15 mouse cellular contexts compared by ENCODE assay signal in genomic region chr7:132759405-132759891, GRCm38 (mm10). TPM values are rescaled to one million over a fixed set of nuclear protein-coding genes. Genes with fewer than 3 reads are reported as not detected.
DNase-seq lines count a peak whose midpoint lies in the region; ATAC-seq lines count a peak whose summit lies in the region.
"Had no signal": no experiment of that assay in that cellular context is flagged by ENCODE, and none has a peak within 500 bp of the region (broad histone marks: within the 10 kb centered on the region; RNA-seq: fewer than 3 reads in every experiment).

No protein-coding gene starts in this region.

- no peaks in the 10 kb centered on the region for H3K9me3 ChIP-seq in forebrain, embryonic 10.5 days
- H3K9me3 ChIP-seq in forebrain, embryonic 11.5 days (ENCODE audit: control insufficient read depth, low read length) = no peaks in the 10 kb centered on the region
- no peaks in the 10 kb centered on the region for H3K9me3 ChIP-seq in midbrain, embryonic 12.5 days
- no peaks in the 10 kb centered on the region for H3K9me3 ChIP-seq in midbrain, embryonic 15.5 days
- H3K9me3 ChIP-seq in hindbrain, embryonic 13.5 days = no peaks in the 10 kb centered on the region
- H3K9me3 ChIP-seq: heart, embryonic 15.5 days; liver, embryonic 13.5 days had no signal

- H3K27ac ChIP-seq in forebrain, embryonic 10.5 days = peak overlapping the region; percentile 65; the same call in 1 of the 2 replicates
- no peak overlapping the region for H3K27ac ChIP-seq in forebrain, embryonic 11.5 days (ENCODE audit: low read depth, low read length)
- H3K27ac ChIP-seq in midbrain, embryonic 12.5 days (replicated peaks) = peak overlapping the region; percentile 25; the same call in 1 of the 2 replicates
- H3K27ac ChIP-seq in midbrain, embryonic 15.5 days = no peak overlapping the region
- 0 out of 2 replicates have a peak overlapping the region, but pooled peaks have one; percentile 26 for H3K27ac ChIP-seq in hindbrain, embryonic 13.5 days
- H3K27ac ChIP-seq: heart, embryonic 15.5 days; liver, embryonic 13.5 days had no signal

- DNase-seq in forebrain, embryonic 10.5 days (ENCODE audit: extremely low spot score, low spot score) = no peak
- no peak for DNase-seq in forebrain, embryonic 11.5 days (ENCODE audit: low spot score)
- peak; percentile 88 to 92 for DNase-seq in cerebellum, postnatal 10 days
- no peak for DNase-seq in adrenal gland, postnatal 14 days
- DNase-seq in frontal cortex, postnatal 25 days (ENCODE audit: low spot score in 2 of 2) = no peak
- DNase-seq: gastrocnemius, postnatal 14 days; kidney, postnatal 36 days; liver, embryonic 13.5 days; lung, postnatal 14 days; right cerebral cortex, postnatal 25 days; thymus, postnatal 36 days had no signal

- H3K27me3 ChIP-seq in forebrain, embryonic 10.5 days (ENCODE audit: poor library complexity, severe bottlenecking) = no peaks in the 10 kb centered on the region
- H3K27me3 ChIP-seq in forebrain, embryonic 11.5 days (ENCODE audit: control insufficient read depth, insufficient read depth, low read length) = no peaks in the 10 kb centered on the region
- H3K27me3 ChIP-seq in midbrain, embryonic 12.5 days = no peaks in the 10 kb centered on the region
- no peaks in the 10 kb centered on the region for H3K27me3 ChIP-seq in midbrain, embryonic 15.5 days (replicated peaks)
- no peaks in the 10 kb centered on the region for H3K27me3 ChIP-seq in hindbrain, embryonic 13.5 days
- H3K27me3 ChIP-seq: heart, embryonic 15.5 days; liver, embryonic 13.5 days had no signal

- no peak overlapping the region for H3K4me2 ChIP-seq in forebrain, embryonic 11.5 days (ENCODE audit: low read depth, low read length, severe bottlenecking)
- no peak overlapping the region for H3K4me2 ChIP-seq in midbrain, embryonic 12.5 days (replicated peaks)
- H3K4me2 ChIP-seq in midbrain, embryonic 15.5 days = no peak overlapping the region
- H3K4me2 ChIP-seq in hindbrain, embryonic 13.5 days = no peak overlapping the region
- H3K4me2 ChIP-seq: heart, embryonic 15.5 days; liver, embryonic 13.5 days had no signal

- no peak overlapping the region for H3K4me3 ChIP-seq in forebrain, embryonic 10.5 days
- H3K4me3 ChIP-seq in forebrain, embryonic 11.5 days (ENCODE audit: low read depth, low read length) = no peak overlapping the region
- no peak overlapping the region for H3K4me3 ChIP-seq in midbrain, embryonic 12.5 days
- H3K4me3 ChIP-seq in midbrain, embryonic 15.5 days = no peak overlapping the region
- no peak overlapping the region for H3K4me3 ChIP-seq in hindbrain, embryonic 13.5 days
- H3K4me3 ChIP-seq: heart, embryonic 15.5 days; liver, embryonic 13.5 days had no signal

- WGBS in forebrain, embryonic 10.5 days = 95% methylated on average over 22 of the region's 22 CpGs
- WGBS in forebrain, embryonic 11.5 days = 88% methylated on average over 22 of the region's 22 CpGs
- 95% methylated on average over 22 of the region's 22 CpGs for WGBS in midbrain, embryonic 12.5 days
- 92% methylated on average over 22 of the region's 22 CpGs for WGBS in midbrain, embryonic 15.5 days
- WGBS in hindbrain, embryonic 13.5 days = 89% methylated on average over 22 of the region's 22 CpGs

- H3K36me3 ChIP-seq in forebrain, embryonic 10.5 days (replicated peaks) = peaks cover 80% of the 10 kb centered on the region
- H3K36me3 ChIP-seq in forebrain, embryonic 11.5 days (ENCODE audit: control insufficient read depth, insufficient read depth, low read length) = no peaks in the 10 kb centered on the region
- peaks cover 37% of the 10 kb centered on the region for H3K36me3 ChIP-seq in midbrain, embryonic 12.5 days
- no peaks in the 10 kb centered on the region for H3K36me3 ChIP-seq in midbrain, embryonic 15.5 days (replicated peaks)
- peaks cover 42% of the 10 kb centered on the region for H3K36me3 ChIP-seq in hindbrain, embryonic 13.5 days

- no peak overlapping the region for H3K9ac ChIP-seq in forebrain, embryonic 11.5 days (ENCODE audit: low read length)
- no peak overlapping the region for H3K9ac ChIP-seq in midbrain, embryonic 12.5 days (replicated peaks)
- H3K9ac ChIP-seq in midbrain, embryonic 15.5 days = no peak overlapping the region
- H3K9ac ChIP-seq in hindbrain, embryonic 13.5 days = no peak overlapping the region; the same call in 1 of the 2 replicates
- H3K9ac ChIP-seq: heart, embryonic 15.5 days; liver, embryonic 13.5 days had no signal

- ATAC-seq in forebrain, embryonic 11.5 days (replicated peaks; ENCODE audit: low FRiP score) = no peak
- ATAC-seq in midbrain, embryonic 12.5 days (ENCODE audit: low FRiP score, low read depth) = no peak
- ATAC-seq in midbrain, embryonic 15.5 days (replicated peaks) = no peak
- no peak for ATAC-seq in hindbrain, embryonic 13.5 days (ENCODE audit: low FRiP score)

- H3K4me1 ChIP-seq in forebrain, embryonic 10.5 days = peaks cover 12% of the 10 kb centered on the region
- no peaks in the 10 kb centered on the region for H3K4me1 ChIP-seq in forebrain, embryonic 11.5 days (replicated peaks; ENCODE audit: control insufficient read depth, insufficient read depth, low read length)
- peaks cover 7% of the 10 kb centered on the region for H3K4me1 ChIP-seq in midbrain, embryonic 12.5 days
- H3K4me1 ChIP-seq in midbrain, embryonic 15.5 days = peaks cover 1% of the 10 kb centered on the region; the same call in 1 of the 2 replicates
- peaks cover 23% of the 10 kb centered on the region for H3K4me1 ChIP-seq in hindbrain, embryonic 13.5 days (replicated peaks)

RNA-seq across cellular contexts. Expression of gene Fam53b, which starts 54.2 kb away (rescaled TPM):
- 39.4 and 39.5 TPM in 2 replicates for polyA plus RNA-seq in forebrain, embryonic 10.5 days (2016; fragmentation: Nextera tagmentation; extraction: Ambion mirVana)
- 44.3 and 45.5 TPM in 2 replicates for polyA plus RNA-seq in forebrain, embryonic 11.5 days (2014; fragmentation: Nextera tagmentation; extraction: Ambion mirVana)
- polyA plus RNA-seq in midbrain, embryonic 12.5 days (2016; fragmentation: Nextera tagmentation; extraction: Ambion mirVana) = 28.3 and 39.6 TPM in 2 replicates
- 15.4 and 15.7 TPM in 2 replicates for polyA plus RNA-seq in midbrain, embryonic 15.5 days (2015; fragmentation: Nextera tagmentation; extraction: Ambion mirVana)
- 16.9 and 19.3 TPM in 2 replicates for polyA plus RNA-seq in hindbrain, embryonic 13.5 days (2015; fragmentation: Nextera tagmentation; extraction: Ambion mirVana)
- total RNA-seq in adrenal gland, postnatal 14 days (2021) = 64.8 and 65.8 TPM in 2 replicates

Comparison
In these comparisons a context has a peak if more than half of its experiments do, and no peak if none do; other contexts are left out.
1. H3K27ac ChIP-seq: peak in forebrain, embryonic 10.5 days (single experiment), midbrain, embryonic 12.5 days (single experiment) and hindbrain, embryonic 13.5 days (single experiment); none in forebrain, embryonic 11.5 days (single experiment) and midbrain, embryonic 15.5 days (single experiment).
2. DNase-seq: peak in cerebellum, postnatal 10 days (2 of 2); none in forebrain, embryonic 10.5 days (single experiment), forebrain, embryonic 11.5 days (single experiment), adrenal gland, postnatal 14 days (single experiment) and frontal cortex, postnatal 25 days (0 of 2).